Mouse (Mus musculus) spleen, adult 2 months (tissue): ENCODE data around the gene Bag3. TPM values are rescaled to one million over a fixed set of nuclear protein-coding genes. Genes with fewer than 3 reads are reported as not detected.
A peak's percentile ranks its signal among the peaks of the same experiment; 100 is the strongest.

Experiments
- DNase-seq, 2 experiments: peaks; one replicate each; pipeline versions ENCODE4 v3.0.0 to v3.0.0-alpha.2; 2012 to 2021; ENCODE audit warnings: low spot score in 2 of 2, low read depth in 1 of 2
- H3K27ac ChIP-seq: fragments of 200-500 bp; 2 replicates; pipeline ENCODE4 v1.5.1; 2012; ENCODE audit warnings: low read length, inconsistent platforms; ENCODE audit not compliant: insufficient read depth
- H3K27me3 ChIP-seq: fragments of 200-500 bp; 2 replicates; pipeline ENCODE4 v1.6.1; 2012; ENCODE audit warnings: mild to moderate bottlenecking, moderate library complexity, low read length, inconsistent platforms; ENCODE audit not compliant: control insufficient read depth, insufficient read depth
- H3K36me3 ChIP-seq: fragments of 200-500 bp; 2 replicates; pipeline ENCODE4 v1.6.1; 2012; ENCODE audit warnings: mild to moderate bottlenecking, low read length, inconsistent platforms; ENCODE audit not compliant: control insufficient read depth, insufficient read depth
- H3K4me1 ChIP-seq: fragments of 200-500 bp; 2 replicates; pipeline ENCODE4 v1.6.1; 2011; ENCODE audit warnings: inconsistent platforms; ENCODE audit not compliant: control insufficient read depth, insufficient read depth, insufficient read length
- H3K4me3 ChIP-seq: fragments of 200-500 bp; 2 replicates; pipeline ENCODE4 v1.5.1; 2011; ENCODE audit warnings: mild to moderate bottlenecking, inconsistent platforms; ENCODE audit not compliant: insufficient read depth, insufficient read length; ENCODE audit errors: extremely low read depth
- CTCF ChIP-seq: fragments of 200-500 bp; IDR thresholded peaks from 2 replicates; pipeline ENCODE4 v1.5.1; 2011; ENCODE audit warnings: mild to moderate bottlenecking, inconsistent platforms; ENCODE audit not compliant: insufficient read depth, insufficient read length, insufficient replicate concordance; ENCODE audit errors: extremely low read depth
- POLR2A ChIP-seq: fragments of 200-500 bp; IDR thresholded peaks from 2 replicates; pipeline ENCODE4 v1.6.1; 2011; ENCODE audit warnings: low read depth, low read length, inconsistent platforms
- WGBS: fragments of 180-500 bp; shearing (Covaris S2); methylation state at CpG from one replicate; pipeline ENCODE4 v1.1.7; 2018; 5-methylcytosine and 5-hydroxymethylcytosine counted together
- polyA plus RNA-seq: library from polyadenylated mRNA; depleted of rRNA; stranded (reverse); fragments of >200 nt; gene quantifications from 2 replicates; pipeline ENCODE4 v1.2.3, GENCODE M21; 2012

Gene Bag3
- polyA plus RNA-seq, 1 experiment = 8.8 TPM

DNA sequence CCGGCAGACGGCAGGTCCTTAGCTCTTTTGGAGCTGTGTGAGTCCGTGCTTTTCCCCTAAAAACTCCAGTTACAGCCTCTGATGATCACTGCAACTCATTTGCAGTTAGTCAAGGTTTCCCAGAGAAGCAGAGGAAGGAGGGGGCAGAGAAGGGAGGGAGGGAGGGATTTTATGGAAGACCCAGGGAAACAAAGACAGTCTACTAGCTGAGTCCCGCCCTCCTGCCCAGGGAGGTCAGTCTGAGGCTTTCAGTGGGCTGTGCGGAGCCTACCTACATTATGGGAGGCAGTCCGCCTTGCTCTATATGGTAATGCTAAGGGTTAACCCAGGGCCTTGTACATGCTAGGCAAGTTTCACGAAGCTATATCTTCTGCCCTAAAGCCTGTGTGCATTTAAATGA, 9.9 kb upstream of the Bag3 start:
- no peak for DNase-seq
- H3K4me1 ChIP-seq = no peaks in the 10 kb centered on the region
- TF ChIP-seq POLR2A = no peak
- WGBS = 82% methylated on average over 7 of the region's 7 CpGs
- H3K27ac ChIP-seq = no peak overlapping the region
- no peaks in the 10 kb centered on the region for H3K27me3 ChIP-seq
- H3K4me3 ChIP-seq = no peak overlapping the region
- H3K36me3 ChIP-seq = no peaks in the 10 kb centered on the region

DNA sequence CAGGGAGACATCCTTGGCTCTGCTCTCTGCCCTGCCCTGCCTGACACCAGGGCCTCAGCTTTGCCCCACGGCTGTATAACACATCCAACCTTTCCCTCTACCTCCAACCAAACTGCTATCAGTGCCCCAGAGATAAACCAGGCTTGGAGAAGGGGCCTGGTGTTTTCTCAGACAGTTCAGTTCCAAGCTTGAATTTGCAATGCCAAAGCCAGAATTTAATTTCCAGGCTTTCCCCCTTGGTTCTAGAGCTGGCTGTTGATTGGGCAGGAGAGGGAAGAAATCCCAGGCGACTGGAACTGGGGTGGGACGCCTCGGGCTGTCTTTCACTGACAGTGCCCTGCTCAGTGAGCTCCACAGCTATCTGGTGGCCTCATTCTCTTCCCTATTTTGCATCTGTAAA, 9.1 kb upstream of the Bag3 start:
- DNase-seq = no peak
- Histone ChIP-seq H3K27me3 (no peaks in the 10 kb centered on the region), H3K4me3 (no peak overlapping the region), H3K4me1 (no peaks in the 10 kb centered on the region), H3K36me3 (no peaks in the 10 kb centered on the region), H3K27ac (no peak overlapping the region)
- TF ChIP-seq POLR2A (no peak), CTCF (no peak)
- WGBS = 81% methylated on average over 4 of the region's 4 CpGs

DNA sequence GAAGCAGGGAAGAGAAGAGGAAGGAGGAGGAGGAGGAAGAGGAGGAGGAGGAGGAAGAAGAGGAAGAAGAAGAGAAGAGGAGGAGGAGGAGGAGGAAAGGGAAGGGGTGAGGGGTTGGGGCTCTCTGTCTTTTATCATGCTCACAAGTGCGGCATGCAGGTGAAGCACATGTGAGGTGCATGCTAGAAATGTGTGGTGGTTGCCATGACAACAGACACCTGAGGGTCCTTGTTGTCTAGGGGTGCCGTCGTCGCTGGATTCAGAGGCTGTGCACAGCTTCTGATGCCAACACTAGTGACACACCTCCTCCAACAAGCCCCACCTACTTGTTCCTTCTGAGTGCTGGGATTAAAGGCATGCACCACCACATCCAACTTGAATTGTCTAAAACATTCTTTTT, 7.1 kb upstream of the Bag3 start:
- no peaks in the 10 kb centered on the region for H3K4me1 ChIP-seq
- H3K4me3 ChIP-seq = no peak overlapping the region
- DNase-seq = no peak
- no peaks in the 10 kb centered on the region for H3K36me3 ChIP-seq
- WGBS = 58% methylated on average over 4 of the region's 4 CpGs
- H3K27me3 ChIP-seq = no peaks in the 10 kb centered on the region
- no peak overlapping the region for H3K27ac ChIP-seq
- no peak for TF ChIP-seq POLR2A

DNA sequence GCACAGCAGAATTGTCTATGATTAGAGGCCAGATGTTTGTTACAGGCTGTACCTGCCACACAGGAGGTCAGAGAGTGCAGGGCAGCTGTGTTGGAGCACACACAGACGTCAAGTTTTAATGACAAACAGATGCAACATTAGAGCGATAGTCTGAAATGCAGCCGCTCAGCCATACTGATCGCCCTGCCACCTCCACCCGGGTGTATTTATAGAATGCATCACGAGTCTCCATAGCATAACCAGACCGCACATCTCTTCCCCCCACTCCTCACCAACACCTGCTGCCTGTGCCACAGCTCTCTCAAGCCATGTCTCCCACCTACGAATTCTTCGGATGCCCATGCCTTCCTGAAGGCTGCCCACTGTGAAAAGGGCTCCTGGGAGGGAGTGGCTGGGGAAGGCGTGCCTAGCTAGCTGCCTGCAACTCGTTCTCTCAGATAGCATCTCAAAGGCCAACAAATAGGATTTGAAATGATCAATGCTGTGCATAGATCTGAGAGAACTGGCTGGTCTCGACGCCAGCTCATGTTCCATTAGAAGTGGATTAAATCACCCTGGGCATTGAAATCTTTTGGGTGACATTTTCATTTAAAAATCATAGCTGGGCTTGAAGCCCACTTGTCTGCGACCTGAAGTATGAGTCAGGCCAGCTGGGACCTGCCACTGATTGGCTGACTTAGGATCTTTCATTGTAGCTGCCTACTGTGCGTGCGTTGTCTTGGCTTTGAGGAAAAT, 3.9 kb upstream of the Bag3 start:
- H3K36me3 ChIP-seq = no peaks in the 10 kb centered on the region
- no peak for DNase-seq
- H3K4me3 ChIP-seq = no peak overlapping the region
- peaks cover 8% of the 10 kb centered on the region for H3K27me3 ChIP-seq
- WGBS = 85% methylated on average over 16 of the region's 16 CpGs
- H3K4me1 ChIP-seq = peaks cover 7% of the 10 kb centered on the region
- no peak overlapping the region for H3K27ac ChIP-seq
- no peak for TF ChIP-seq CTCF
- TF ChIP-seq POLR2A = no peak

DNA sequence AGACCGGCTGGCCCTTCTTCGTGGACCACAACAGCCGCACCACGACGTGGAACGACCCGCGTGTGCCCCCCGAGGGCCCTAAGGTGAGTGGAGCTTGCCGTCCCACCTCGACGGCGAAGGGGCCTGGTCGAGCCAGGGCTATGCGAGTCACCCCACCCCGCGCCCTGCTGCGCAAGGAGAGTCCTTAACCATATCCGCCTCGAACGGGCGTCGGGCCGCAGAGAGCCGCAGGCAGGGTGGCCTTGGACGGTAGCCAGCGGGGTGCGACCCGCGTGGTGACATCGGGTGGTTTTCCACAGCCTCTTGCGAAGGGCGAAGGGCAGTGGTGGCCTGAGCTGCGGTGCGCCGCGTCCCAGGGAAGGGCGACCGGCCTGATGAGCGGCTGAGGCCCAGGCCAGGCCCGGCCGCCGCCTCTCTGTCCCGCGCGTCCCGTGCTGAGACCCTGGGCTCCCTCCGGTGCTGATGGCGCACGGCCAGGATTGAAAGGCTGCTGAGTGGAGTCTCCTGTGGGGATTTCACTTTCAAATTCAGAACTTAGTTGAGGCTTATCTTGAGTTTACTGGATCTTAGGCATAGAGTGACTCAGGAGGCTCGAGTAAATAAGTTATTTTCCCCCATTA, 656 bp downstream of the Bag3 start:
- TF ChIP-seq POLR2A = no peak
- TF ChIP-seq CTCF = no peak
- WGBS = 8% methylated on average over 50 of the region's 51 CpGs
- Histone ChIP-seq H3K4me1 (peaks cover 7% of the 10 kb centered on the region), H3K36me3 (no peaks in the 10 kb centered on the region), H3K27me3 (peaks cover 8% of the 10 kb centered on the region), H3K4me3 (peak overlapping the region; percentile 70), H3K27ac (peak overlapping the region; percentile 79)
- DNase-seq = peak in 1 of 2 experiments; percentile 16

DNA sequence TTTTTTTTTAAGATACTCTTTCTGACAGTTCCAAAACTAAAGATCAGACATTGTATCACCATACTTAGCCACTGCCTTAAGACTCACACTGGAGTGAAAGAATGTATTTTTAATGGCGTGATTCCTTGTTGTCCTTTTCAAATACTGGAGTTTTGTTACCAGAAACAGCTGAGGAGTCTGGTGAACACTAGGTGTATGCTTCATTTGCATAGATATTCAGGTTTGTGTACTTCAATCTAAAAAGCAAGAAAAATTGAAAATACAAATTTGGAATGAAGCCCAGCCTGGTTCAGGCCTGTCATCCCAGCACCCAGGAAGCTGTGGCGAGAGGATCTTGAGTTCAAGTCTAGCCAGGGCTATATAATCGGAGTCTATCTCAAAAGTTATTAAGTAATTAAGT, 1.2 kb downstream of the Bag3 start:
- 84% methylated on average over 3 of the region's 3 CpGs for WGBS
- Histone ChIP-seq H3K4me3 (no peak overlapping the region; the same call in 1 of the 2 replicates), H3K4me1 (peaks cover 7% of the 10 kb centered on the region), H3K36me3 (no peaks in the 10 kb centered on the region), H3K27ac (no peak overlapping the region), H3K27me3 (peaks cover 8% of the 10 kb centered on the region)
- no peak for TF ChIP-seq POLR2A
- TF ChIP-seq CTCF = no peak
- DNase-seq = no peak

DNA sequence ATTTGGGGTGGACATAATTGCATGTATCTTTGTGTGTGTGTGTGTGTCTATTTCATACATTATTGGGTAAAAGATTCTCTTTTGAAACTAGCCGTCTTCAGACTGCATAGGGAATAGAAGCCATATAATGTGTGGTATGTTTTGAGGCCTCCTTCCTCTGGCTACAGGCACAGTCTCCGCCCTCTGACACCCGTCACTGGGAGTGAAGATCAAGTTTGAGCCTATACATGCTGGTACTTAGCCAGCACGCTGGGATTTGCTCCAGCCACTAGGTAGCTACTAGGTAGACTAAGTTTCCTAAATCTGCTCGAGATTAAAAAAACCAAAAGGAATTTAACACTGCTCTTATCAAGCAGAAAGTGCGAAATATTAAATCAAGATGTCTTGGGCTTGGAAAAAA, 3.2 kb downstream of the Bag3 start:
- TF ChIP-seq POLR2A (no peak), CTCF (no peak)
- no peak for DNase-seq
- WGBS = 84% methylated on average over 6 of the region's 6 CpGs
- H3K27me3 ChIP-seq = peaks cover 8% of the 10 kb centered on the region
- H3K36me3 ChIP-seq = no peaks in the 10 kb centered on the region
- no peak overlapping the region for H3K27ac ChIP-seq
- H3K4me3 ChIP-seq = no peak overlapping the region
- peaks cover 7% of the 10 kb centered on the region for H3K4me1 ChIP-seq
